ENCODE assay signal across 9 mouse cellular contexts in the genomic region with DNA sequence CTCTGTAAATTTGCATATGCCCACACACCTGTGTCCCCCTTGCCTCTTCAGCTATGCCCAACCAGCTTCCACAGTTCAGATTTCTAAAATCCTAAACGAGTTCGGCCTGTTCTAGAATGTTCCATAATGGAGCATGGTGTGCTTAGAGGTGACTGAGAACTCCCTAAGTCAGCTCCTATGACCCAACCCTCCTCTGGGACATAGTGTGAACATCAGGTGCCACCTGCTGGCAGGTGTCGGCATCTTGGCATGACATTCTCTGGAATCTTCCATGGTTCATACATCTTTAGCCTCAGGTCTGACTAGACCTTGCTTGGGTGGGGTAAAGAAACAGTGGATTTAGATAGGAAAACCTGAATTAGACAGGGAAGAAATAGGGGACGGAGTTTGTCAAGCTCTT. TPM values are rescaled to one million over a fixed set of nuclear protein-coding genes. Genes with fewer than 3 reads are reported as not detected.
DNase-seq lines count a peak whose midpoint lies in the region.
"Had no signal": no experiment of that assay in that cellular context is flagged by ENCODE, and none has a peak within 500 bp of the region (broad histone marks: within the 10 kb centered on the region; RNA-seq: fewer than 3 reads in every experiment).

No protein-coding gene starts in this region.

- H3K27me3 ChIP-seq in forebrain, embryonic 10.5 days (ENCODE audit: poor library complexity, severe bottlenecking): no peaks in the 10 kb centered on the region
- H3K27me3 ChIP-seq: neural tube, embryonic 13.5 days had no signal

- no peaks in the 10 kb centered on the region for H3K36me3 ChIP-seq in forebrain, embryonic 10.5 days (replicated peaks)
- H3K36me3 ChIP-seq: neural tube, embryonic 13.5 days had no signal

- H3K27ac ChIP-seq in forebrain, embryonic 10.5 days: no peak overlapping the region
- H3K27ac ChIP-seq: neural tube, embryonic 13.5 days had no signal

- no peak overlapping the region for H3K4me3 ChIP-seq in forebrain, embryonic 10.5 days
- H3K4me3 ChIP-seq: neural tube, embryonic 13.5 days had no signal

- H3K9me3 ChIP-seq in forebrain, embryonic 10.5 days: no peaks in the 10 kb centered on the region
- H3K9me3 ChIP-seq: neural tube, embryonic 13.5 days had no signal

- H3K4me1 ChIP-seq in forebrain, embryonic 10.5 days: no peaks in the 10 kb centered on the region; the same call in 1 of the 2 replicates
- H3K4me1 ChIP-seq: neural tube, embryonic 13.5 days had no signal

- WGBS in forebrain, embryonic 10.5 days: 83% methylated on average over 4 of the region's 4 CpGs

- DNase-seq in adrenal gland, postnatal 10 days: peak; percentile 19
- no peak for DNase-seq in adrenal gland, adult 18-20 months (ENCODE audit: low spot score in 2 of 2)
- DNase-seq in urinary bladder, postnatal 36 days (ENCODE audit: low spot score in 2 of 2): peak; percentile 24 to 35
- no peak for DNase-seq in urinary bladder, adult 2 months (ENCODE audit: low spot score)
- peak; percentile 40 to 80 for DNase-seq in kidney, postnatal 36 days
- peak; percentile 47 for DNase-seq in spleen, adult 12 weeks (ENCODE audit: low spot score)
- DNase-seq in layer of hippocampus, postnatal 10 days (ENCODE audit: low spot score in 2 of 2): no peak
- DNase-seq in forebrain, embryonic 10.5 days (ENCODE audit: extremely low spot score, low spot score): no peak

RNA-seq across cellular contexts. Expression of gene Muc6, which starts 15.9 kb away (rescaled TPM):
- under 1 TPM in 1 of 2 experiments, not detected in 1; 0.06 TPM for total RNA-seq in adrenal gland, postnatal 10 days (2021)
- not detected for total RNA-seq in adrenal gland, adult 18-20 months (2021)
- 0.01 and 0.03 TPM in 2 replicates for polyA plus RNA-seq in urinary bladder, adult 2 months (2012; rRNA removed)
- total RNA-seq in layer of hippocampus, postnatal 10 days (2021): not detected
- polyA plus RNA-seq in forebrain, embryonic 10.5 days (2016; fragmentation: Nextera tagmentation; extraction: Ambion mirVana): 0.11 and 0.16 TPM in 2 replicates

RNA-seq across cellular contexts. Expression of gene Muc2, which starts 19.1 kb away (rescaled TPM):
- 1 to 10 TPM; 1.8 to 1.9 TPM for total RNA-seq in adrenal gland, postnatal 10 days (2021)
- total RNA-seq in adrenal gland, adult 18-20 months (2021): 1 to 10 TPM in 1 of 2 experiments, under 1 TPM in 1; 0.50 to 2.7 TPM
- polyA plus RNA-seq in urinary bladder, adult 2 months (2012; rRNA removed): 2.5 and 4.4 TPM in 2 replicates
- total RNA-seq in layer of hippocampus, postnatal 10 days (2021): 1 to 10 TPM in 1 of 2 experiments, under 1 TPM in 1; 0.69 to 1.0 TPM
- polyA plus RNA-seq in forebrain, embryonic 10.5 days (2016; fragmentation: Nextera tagmentation; extraction: Ambion mirVana): 0.17 TPM in 1 of 2 replicates, not detected in the other

Comparison
In these comparisons a context has a peak if more than half of its experiments do, and no peak if none do; other contexts are left out.
1. DNase-seq: peak in adrenal gland, postnatal 10 days (single experiment), urinary bladder, postnatal 36 days (2 of 2), kidney, postnatal 36 days (2 of 2) and spleen, adult 12 weeks (single experiment); none in adrenal gland, adult 18-20 months (0 of 2), urinary bladder, adult 2 months (single experiment), layer of hippocampus, postnatal 10 days (0 of 2) and forebrain, embryonic 10.5 days (single experiment).